Mouse (Mus musculus) E14TG2a.4 (cell line): ENCODE data around the gene Polr2f.

Experiments used
- CTCF ChIP-seq: conservative IDR thresholded peaks from 2 replicates; pipeline ENCODE4 v1.5.1; 2014; ENCODE audit warnings: low read length
- NANOG ChIP-seq: IDR thresholded peaks from 2 replicates; pipeline ENCODE4 v1.6.1; 2014; ENCODE audit warnings: borderline replicate concordance, low read length, mixed read lengths

DNA sequence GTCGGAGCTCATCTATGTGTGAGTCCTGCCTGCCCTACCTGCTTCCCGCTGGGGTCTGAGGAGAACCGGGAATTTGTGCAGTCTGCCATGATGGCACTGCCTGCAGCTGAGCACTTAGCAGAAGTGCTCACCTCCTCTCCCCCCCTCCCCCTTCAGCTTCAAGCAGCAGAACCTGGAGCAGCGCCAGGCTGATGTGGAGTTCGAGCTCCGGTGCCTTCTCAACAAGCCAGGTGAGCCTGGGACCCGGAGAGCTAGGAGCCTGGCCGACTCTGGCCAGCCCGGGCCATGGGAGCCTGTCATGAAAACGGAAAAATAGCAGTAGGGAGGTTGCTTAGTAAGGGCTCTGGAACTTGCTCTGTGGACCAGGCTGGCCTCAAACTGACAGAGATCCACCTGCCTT lies 10.0 kb upstream of the Polr2f start:
- no peak for TF ChIP-seq CTCF
- no peak for TF ChIP-seq NANOG
